Mouse (Mus musculus) testis, adult 2 months (tissue): ENCODE results near the gene Slc25a21.

ENCODE experiments used
- CTCF ChIP-seq: fragments of 200-500 bp; IDR thresholded peaks from 2 replicates; pipeline ENCODE4 v1.5.1; 2012; ENCODE audit warnings: low read depth, mild to moderate bottlenecking, inconsistent platforms, low read length, moderate library complexity; ENCODE audit not compliant: control insufficient read depth, insufficient read depth, insufficient replicate concordance
- POLR2A ChIP-seq: fragments of 200-500 bp; IDR thresholded peaks from 2 replicates; pipeline ENCODE4 v1.6.1; 2012; ENCODE audit warnings: low read depth, mild to moderate bottlenecking, inconsistent platforms, low read length, moderate library complexity; ENCODE audit not compliant: control insufficient read depth

DNA sequence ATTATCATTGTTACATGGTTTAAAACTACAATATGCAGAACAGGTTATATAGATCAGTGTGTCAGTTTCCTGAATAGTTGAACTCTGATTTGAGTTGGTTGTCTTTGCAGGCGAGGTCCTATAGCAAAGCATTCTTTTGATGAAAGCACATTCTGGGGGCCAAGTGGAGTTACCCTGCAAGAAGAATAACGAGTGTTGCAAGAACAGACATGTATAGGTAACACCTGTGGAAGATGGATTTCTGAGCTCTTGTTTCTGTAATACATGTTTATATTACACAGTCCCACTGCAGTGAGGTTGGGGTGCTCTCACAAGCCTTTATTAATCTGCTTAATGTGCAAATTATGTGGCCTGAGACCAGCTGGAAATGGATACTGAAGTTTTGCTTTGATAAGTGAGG, 375.1 kb downstream of the Slc25a21 start:
- TF ChIP-seq POLR2A (no peak), CTCF (no peak)
